Mouse (Mus musculus) heart, adult 18-20 months (tissue): Measurements from ENCODE around the gene Lbh. TPM values are rescaled to one million over a fixed set of nuclear protein-coding genes. Genes with fewer than 3 reads are reported as not detected.

Experiments used
- DNase-seq, 2 experiments: peaks; one replicate each; pipeline ENCODE4 v3.0.0; 2021 to 2022; ENCODE audit warnings: mixed read lengths in 1 of 2
- long read RNA-seq, 2 experiments: library from polyadenylated mRNA; stranded (forward); transcript quantifications; one replicate each; pipeline ENCODE4 v2.0.0; 2021
- total RNA-seq, 2 experiments: library from RNA; stranded (reverse); gene quantifications; 2 replicates each; pipeline ENCODE4 v1.2.3; 2021

The Lbh gene
- total RNA-seq: 100 to 1,000 TPM; 432 to 483 TPM
- long read RNA-seq, experiment 1, transcript Lbh-201 (3 exons, 3,069 nt): major isoform, 26 of 88 reads
- long read RNA-seq, experiment 1, partial matches to known transcripts: 0 of 88 reads
- long read RNA-seq, experiment 1, other reads (novel, unspliced or antisense): 62 of 88 reads
- long read RNA-seq, experiment 2, transcript Lbh-201 (3 exons, 3,069 nt): major isoform, 16 of 42 reads
- long read RNA-seq, experiment 2, partial matches to known transcripts: 0 of 42 reads
- long read RNA-seq, experiment 2, other reads (novel, unspliced or antisense): 26 of 42 reads

DNA sequence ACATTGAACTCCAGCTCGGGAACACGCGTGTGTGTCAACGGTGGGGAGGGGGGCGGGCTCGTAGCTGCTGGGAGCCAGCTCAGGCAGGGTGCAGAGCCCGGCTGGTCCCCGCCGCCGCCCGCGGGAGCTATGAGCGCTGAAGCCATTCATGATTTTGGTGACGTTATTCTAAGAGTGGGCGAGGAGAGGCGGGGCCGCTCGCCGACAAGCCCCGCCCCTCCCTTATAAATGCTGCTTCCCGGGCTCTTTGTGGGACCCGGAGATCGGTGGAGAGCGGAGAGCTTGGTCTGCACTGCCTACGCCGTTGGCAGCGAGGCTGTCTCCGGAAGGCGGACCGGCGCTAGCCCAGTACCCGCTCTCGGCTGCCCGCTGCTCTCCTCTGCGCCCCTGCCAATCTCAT lies at the start of gene Lbh:
Gene Lbh (plus strand): TSS at position 253 of the 400 bp plus-strand sequence.
- peak; percentile 97 to 98 for DNase-seq

DNA sequence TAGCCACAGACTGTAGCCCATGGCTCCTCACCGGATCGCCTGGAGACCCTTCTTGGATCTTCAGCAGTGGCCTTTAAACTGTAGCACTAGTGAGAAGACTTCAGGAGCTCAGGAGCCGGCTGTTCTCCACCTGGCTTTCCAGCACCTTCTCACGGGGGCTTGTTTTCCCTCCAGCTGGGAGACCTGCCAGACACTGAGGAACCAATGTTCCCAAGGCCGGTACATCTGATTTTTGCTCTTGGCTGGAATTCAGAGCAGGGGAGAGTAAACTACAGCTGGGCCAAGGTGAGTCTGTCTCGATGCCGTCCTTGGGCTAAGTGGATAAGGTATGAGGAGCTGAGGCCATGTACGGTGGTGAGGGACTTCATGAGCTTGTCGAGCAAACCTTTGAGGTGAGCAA lies 39.1 kb upstream of the Lbh start:
- peak; percentile 40 to 42 for DNase-seq

DNA sequence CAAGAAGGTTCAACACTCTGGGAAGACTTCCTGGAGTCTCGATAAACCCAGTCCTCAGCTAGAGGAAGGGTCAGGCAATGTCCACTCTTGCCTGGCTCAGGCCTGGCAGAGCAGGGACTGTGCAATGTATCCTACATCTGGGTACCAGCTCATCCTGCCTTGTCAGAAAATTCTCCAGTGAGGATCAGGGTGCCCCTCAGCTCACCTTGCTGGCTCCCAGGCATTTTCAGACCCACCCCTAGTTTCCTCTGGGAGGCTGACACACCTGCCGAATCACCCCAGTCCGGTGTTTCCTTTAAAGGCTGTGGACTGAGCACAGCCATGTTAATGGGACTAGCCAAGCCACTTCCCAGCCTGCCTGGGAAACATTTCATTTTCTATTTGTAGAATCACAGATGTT lies 37.9 kb upstream of the Lbh start:
- no peak for DNase-seq

DNA sequence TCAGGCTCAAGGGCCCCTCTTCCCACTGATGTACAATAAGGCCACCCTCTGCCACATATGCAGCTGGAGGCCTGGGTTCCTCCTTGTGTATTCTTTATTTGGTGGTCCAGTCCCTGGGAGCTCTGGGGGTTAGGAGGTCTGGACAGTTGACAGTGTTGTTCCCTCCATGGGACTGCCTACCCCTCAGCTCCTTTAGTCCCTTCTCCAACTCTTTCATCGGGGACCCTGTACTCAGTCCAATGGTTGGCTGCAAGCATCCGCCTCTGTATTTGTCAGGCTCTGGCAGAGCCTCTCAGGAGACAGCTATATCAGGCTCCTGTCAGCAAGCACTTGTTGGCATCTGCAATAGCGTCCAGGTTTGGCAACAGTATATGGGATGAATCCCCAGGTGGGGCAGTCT lies 37.1 kb upstream of the Lbh start:
- no peak for DNase-seq

DNA sequence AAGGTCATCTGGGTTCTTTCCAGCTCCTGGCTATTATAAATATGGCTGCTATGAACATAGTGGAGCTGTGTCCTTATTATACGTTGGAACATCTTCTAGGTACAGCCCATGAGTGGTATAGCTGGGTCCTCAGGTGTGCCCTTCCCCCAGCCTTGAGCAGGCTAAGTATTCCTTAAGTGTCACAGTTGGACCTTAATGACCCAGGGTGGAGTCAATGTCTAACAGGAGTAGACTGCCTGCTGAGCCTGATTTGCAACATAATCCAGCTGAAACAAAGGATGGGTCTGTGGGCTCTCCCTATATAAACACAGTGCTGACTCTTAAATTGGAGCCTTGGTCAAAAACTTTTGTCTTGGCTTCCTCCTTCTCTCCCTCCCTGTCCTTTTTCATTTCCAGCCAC lies 36.3 kb upstream of the Lbh start:
- DNase-seq: no peak

DNA sequence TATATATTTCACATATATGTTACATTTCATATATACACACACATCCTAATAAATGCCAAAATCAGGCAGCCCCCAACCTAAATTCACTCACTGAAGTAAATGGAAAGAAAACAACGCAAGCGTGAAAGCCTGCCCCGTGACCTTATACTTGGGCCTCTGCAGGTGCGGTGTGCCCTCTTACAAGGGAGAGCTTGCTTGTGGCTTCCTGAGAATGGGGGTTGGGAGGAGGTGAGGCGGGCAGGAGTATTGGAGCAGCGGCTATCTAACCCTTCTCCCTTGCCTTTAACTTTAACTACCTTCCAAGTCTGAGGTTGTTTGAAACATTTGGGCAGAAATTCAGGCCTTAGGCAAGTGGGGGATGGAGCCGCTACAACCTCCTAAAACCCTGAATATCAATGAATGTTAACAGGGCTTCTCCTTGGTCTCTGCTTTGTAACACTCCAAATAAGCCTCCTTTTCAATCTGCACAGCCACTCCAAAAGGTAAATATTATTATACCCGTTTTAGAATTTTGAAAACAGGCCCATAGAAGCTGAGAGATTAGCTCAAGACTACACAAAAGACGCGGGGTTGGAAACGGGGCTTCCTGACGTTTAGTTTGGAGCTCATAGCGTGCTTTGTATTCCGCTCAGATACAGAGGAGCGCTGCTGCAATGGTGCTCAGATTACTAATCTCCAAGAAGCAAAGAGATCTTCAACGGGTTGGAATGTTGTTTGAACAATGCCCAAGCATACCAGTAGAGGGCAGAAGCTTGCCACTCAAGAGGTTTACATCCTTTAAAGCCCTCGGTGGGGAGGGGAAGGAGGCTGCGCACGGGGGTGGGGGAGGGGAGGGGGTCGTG lies 28.3 kb upstream of the Lbh start:
- DNase-seq: peak; percentile 72 to 84

DNA sequence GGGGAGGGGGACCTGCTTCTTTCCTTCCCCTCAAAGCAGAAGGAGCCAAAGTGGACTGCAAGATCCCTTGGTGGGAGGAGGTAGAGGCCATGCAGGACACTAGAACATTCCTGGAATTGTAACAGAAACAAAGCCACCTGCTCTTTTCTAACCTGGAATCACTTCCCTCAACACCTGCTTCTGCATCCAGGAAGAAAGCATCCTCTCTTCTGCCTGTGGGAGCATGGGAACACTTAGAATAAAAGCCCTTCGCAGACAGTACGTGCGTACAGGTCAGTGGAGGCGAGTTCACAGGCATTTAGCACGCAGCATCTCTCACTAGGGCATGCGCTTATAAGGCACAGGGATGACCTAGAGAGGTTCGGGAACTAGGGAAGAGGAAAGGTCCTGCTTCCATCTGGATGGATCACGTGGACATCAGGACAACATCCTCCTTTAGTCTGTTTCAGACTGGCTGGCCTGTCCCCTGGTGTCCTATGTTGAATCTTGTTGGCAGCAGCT lies 27.7 kb upstream of the Lbh start:
- DNase-seq: peak in 1 of 2 experiments; percentile 29

DNA sequence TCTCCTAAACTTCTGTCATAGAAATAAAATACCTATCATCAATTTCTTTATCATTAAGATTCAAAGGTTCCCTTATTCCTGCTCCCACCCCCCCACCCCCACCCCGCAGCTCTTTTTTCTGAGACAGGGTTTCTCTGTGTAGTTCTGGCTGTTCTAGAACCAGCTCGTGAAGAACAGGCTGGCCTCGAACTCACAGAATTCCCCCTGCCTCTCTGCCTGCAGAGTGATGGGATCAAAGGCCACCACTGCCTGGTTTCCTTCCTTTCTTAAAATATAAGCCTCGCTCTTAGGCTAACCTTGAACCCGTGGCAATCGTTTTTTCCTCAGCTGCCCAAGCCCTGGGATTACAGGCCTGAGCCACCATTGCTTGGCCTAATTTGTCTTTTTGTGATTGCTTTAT lies 26.5 kb upstream of the Lbh start:
- no peak for DNase-seq

DNA sequence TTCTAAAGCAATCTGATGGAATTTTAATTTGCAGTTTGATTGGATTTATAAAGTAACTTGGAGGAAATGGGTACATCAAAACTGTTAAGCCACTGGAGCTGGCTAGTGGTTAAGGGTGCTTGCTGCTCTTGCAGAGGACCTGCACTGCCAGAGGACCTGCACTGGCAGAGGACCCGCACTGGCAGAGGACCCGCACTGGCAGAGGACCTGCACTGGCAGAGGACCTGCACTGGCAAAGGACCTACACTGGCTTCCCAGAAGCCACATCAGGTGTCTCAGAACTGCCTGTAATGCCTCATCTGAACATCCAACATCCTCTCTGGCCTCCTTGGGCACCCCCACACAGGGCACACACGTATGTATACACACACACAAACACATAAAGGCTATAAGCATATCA lies 22.6 kb upstream of the Lbh start:
- no peak for DNase-seq

DNA sequence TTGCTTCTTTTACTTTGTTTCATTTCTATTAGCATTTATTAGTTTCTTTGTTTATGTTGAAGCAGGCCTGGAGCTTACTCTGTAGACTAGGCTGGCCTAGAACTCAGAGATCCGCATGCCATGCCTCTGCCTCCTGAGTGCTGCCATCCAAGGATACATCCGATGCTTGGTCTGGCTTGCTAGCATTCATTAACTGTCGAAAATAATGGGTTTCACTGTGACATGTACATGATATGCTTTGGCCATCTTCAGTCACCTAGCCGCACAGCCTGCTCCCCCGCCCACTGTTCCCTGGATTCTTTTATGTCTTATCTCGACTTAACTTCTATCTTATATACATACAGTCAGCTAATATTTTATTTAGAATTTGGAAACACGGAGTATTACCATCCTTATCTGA lies 21.0 kb upstream of the Lbh start:
- no peak for DNase-seq

DNA sequence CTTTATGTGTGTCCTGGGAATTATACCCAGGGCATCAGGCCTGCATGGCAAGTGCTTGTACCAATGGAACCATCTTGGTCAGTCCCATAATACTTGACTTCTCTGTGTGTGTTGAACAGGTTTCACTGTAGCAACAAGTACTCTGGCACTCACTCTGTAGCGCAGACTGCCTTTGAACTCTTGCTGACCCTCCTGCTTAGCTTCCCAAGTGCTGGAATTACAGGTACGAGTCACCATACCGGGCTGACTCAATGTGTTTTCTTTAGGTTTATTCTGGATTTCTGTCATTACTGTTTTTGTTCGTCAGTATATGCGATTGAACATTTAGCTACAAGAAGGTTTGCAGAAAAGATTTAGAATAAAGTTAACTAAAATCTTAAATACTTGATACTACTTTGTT lies 20.1 kb upstream of the Lbh start:
- no peak for DNase-seq

DNA sequence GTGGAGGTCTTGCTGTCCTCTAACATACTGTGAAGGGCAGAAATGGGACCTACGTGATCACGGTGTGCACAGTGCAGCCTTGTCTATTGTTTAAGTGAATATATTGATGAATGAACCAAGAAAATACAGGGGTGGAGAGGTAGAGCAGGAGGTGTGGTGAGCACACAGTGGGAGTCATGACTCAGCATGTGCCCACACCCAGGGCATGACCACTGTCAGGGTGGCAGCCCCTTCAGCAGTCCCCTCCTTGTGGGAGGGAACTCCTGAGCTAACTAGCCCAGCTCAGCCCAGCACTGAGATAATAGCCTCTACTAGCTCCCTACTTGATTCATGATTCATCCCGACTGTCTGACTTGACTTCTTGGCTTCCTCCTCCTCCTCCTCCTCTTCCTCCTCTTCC lies 19.3 kb upstream of the Lbh start:
- no peak for DNase-seq

DNA sequence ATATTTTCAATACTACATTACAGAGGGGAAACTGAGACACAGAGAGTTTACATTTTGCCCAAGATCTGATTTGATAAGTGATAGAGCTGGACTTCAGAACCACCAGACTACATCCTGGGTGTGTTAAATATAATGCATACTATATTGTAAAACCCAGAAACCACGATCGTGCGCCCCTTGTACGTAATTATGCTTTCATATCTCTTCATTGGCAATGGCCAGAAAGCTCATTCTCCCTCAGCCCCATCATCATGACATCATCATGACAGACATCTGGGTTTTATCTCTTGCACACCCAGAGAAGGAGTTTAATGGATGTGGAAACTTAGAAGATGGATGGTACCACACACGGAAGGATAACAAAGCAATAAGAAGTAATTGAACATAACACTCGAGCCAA lies 17.1 kb upstream of the Lbh start:
- DNase-seq: no peak

DNA sequence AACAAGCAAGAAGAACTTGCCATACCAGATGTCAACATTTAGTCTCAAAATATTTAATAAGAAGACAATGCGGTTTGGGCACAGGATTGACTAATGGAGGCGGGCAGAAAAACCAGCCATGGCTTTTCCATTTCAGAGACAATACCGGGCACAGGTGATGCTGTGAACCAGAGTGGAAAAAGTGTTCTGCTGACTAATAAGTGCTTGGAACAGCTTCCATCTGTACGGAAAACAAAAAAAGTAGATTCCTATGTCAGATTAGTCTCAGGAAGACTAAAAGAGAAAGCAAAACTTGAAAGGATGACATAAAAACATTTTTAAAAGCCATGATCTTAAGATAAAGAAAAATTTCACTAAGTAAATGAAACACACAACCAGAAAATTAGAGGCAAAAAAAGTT lies 16.4 kb upstream of the Lbh start:
- no peak for DNase-seq

DNA sequence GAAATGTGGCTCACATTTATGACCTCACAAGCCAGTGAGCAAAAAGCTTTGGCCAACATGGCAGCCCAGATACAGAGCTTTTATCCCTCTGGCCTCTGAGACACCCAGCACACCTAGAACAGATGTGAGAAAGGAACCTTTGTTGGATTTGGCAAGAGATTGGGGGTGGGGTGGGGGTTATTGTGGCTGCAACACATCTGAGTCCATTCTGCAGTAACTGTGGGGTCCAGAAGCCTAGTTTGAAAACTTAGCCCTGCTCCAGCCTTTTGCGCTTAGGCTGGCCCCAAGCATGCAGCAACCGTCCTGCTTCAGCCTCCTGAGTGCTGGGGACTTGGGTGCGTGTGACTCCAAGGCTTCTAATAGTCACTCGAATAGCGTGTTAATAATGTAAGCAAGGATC lies 14.8 kb upstream of the Lbh start:
- no peak for DNase-seq

DNA sequence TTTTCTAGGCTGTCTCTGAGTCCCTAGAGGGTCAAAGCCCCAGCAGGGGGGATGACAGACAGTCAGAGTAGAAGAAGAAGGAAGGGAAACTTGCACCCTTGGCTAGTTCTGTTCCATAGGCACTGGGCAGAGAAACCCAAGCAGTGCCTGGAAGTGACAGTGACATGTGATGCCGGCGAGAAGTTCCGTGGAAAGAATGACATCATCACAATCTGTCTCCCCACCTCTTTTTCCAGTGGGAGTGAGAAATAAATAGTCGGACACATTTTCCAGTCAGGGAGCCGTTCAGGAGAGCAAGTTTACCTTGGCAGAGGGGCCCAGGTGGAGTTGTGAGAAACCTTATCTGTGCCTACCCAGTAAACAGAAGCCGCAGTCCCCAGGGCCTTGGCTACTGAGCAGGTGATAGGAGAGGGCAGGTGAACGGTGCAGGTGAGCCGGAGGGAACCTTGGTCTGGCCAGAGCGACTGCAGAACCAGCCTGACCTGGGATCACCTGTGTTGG lies 14.1 kb upstream of the Lbh start:
- peak; percentile 40 to 70 for DNase-seq

DNA sequence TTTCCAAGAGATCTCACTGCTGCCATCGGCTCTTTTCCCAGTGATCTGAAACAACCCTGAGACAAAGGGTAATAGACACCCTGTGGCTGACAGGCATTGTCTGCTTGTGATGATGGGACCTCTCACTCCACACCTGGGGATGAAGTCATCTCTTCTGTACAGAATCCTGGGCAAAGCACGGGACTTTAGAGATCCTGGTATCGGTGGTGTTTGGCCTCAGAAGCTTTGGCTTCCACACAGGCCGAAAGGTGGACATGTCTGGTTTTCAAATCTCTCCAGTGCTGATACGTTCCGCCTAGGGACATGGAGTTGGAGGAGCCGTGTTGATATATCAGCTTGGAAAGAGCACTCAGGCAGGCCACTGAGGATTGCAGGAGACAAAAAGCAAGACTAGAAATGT lies 13.2 kb upstream of the Lbh start:
- no peak for DNase-seq

DNA sequence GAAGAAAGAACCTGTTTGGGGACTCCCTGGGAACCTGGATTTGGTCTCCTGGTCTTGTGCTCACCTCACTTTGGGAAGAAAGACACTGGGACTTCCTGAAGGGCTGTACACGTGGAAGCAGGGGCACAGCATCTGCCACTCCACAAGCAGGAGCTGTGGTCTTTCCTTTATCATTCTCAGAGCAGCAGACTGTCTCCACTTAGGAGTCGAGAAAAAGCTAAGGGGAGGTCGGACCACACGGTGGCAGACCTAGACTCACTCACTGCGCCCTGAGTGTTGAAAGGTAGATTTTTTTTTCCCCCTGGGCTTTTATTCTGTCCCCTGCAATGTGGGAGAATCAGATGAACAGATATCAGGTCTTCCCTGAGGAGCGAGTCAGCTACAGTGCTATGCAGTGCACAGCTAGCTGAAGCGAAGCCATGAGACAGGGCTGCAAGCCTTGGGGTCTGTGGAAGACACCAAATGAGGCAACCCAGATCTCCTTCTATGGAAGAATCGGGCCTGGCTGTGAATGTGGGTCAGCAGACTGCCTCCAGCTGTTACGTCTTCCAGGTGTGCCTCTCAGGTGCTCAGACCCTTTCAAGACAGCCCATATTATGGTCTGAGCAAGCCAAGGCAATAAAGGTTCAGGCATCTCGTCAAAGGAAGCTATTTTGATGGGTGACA lies 11.7 kb upstream of the Lbh start:
- DNase-seq: no peak

DNA sequence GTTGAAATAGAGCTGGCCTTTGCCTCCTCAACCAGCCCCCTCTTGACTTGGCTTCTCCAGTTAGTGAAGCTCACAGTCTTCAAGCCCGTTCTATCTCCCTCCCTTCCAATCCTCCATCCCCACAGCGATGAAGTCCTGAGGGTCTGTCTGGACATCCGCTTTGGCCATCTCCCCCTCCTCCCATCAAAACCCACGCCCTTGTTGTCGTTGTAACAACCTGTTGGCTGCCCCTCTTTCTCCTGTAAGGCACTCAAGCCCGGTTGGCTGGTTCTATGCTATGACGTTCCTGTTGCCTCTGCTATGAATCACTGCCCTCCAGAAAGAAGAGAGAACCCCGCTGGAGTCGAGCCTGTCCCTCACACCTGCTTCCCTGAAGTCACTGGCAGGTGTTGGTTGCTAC lies 10.9 kb upstream of the Lbh start:
- DNase-seq: no peak

DNA sequence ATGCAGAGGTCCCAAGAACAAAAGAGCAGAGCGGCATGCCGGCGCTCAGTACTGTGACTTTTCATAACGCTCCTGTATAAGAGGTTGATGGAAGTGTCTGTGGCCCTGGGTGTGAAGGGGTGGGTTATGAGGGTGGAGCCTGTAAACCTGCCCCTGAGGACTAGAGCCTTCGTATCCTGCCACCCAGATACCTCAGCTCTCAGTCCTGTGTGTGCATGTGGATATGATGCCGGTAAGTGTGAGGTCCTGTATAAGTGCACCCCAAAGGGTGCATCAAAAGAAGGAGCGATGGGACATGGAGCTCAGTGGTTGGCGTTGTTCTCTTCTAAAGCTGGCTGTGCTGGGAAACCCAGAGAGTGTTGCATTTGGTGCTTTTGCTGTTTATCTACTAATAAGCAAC lies 10.3 kb upstream of the Lbh start:
- DNase-seq: no peak

DNA sequence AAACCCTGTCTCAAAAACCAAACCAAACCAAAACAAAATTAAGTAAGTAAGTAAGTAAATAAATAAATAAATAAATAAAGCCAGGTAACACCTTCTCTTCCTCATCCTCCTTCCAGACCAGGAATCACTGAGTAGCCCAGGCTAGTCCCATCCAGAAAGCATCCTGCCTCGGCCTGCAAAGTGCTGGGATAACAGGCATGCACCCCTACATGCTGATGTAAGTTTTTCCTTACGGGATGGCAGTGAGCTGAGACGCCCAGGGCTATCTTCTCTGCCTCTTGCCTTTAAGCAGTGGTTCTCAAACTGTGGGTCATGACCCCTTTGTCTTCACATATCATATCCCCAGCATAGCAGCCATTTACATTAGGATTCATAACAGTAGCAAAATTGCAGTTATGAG lies 9.5 kb upstream of the Lbh start:
- no peak for DNase-seq

DNA sequence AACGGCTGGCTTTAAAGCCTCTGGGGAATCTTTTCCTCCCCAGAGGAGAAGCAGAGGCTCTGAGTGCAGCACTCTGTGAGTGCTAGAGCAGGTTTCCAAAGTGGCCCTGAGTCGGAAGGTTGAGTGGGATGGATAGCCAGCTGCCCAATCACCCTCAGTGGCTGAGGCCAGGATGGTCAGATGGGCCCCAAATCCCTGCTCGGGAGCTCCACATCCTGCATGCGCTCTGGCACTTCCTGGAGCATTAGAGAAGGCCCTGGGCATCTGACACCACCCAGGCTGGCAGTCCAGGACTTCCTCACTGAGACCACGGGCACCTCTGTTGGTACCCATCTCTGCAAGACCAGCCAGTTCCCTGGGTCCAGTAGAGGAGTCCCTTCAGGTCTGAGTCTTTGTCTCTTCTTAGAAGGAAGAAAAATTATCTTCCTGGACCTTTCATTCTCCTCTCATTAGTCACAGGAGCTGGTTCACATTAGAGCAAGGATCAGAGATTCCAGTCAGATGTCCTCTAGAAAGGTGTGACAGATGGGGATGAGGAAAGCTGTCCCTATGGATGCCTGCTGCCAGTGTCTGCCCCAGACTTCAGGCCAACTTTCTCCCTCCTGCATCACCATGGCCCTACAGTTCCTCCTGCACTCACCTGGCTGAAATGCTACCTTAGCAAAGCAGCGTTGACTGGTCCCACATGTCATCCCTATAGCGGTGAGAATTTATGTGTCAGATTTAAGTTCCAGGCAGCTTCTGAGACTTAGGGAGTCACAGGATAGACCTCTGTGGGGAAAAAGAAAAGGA lies 8.8 kb upstream of the Lbh start:
- DNase-seq: no peak
